Mouse (Mus musculus) CH12.LX (cell line): ENCODE measurements at regions not wholly inside any gene's neighbourhood (a gene's known extent, or its start where the extent isn't known, plus 50 kb on each side); places are given as distances from the start of the nearest gene placed in this dataset.

ENCODE experiments used
- DNase-seq: peaks from one replicate; pipeline ENCODE4 v3.0.0-alpha.2; 2013; ENCODE audit errors: extremely low read depth
- H3K27ac ChIP-seq: 2 replicates; pipeline ENCODE4 v1.5.1; 2012; ENCODE audit warnings: low read depth, mild to moderate bottlenecking, control low read depth, moderate library complexity; ENCODE audit not compliant: insufficient read depth
- H3K27me3 ChIP-seq: replicated peaks from 2 replicates; pipeline ENCODE3; 2012; ENCODE audit warnings: inconsistent platforms
- H3K36me3 ChIP-seq, 2 experiments: replicated peaks in 1 of 2; 2 replicates each; pipeline versions ENCODE3 to v1.6.1; 2012; ENCODE audit warnings: inconsistent platforms in 1 of 2, low read length in 1 of 2, mild to moderate bottlenecking in 1 of 2, mixed read lengths in 1 of 2, moderate library complexity in 1 of 2; ENCODE audit not compliant: control insufficient read depth in 1 of 2, insufficient read depth in 1 of 2
- H3K4me1 ChIP-seq, 2 experiments: 2 replicates each; pipeline ENCODE4 v1.6.1; 2012; ENCODE audit warnings: inconsistent platforms in 1 of 2, moderate library complexity in 1 of 2; ENCODE audit not compliant: insufficient read depth in 2 of 2, control insufficient read depth in 1 of 2
- H3K4me2 ChIP-seq: 2 replicates; pipeline ENCODE4 v1.6.1; 2012; ENCODE audit warnings: low read depth, mild to moderate bottlenecking, control low read depth; ENCODE audit not compliant: poor library complexity, insufficient read depth, severe bottlenecking
- H3K4me3 ChIP-seq, 3 experiments: fragments of 150-350 bp in 1 of 3; sonication (generic) in 1 of 3; replicated peaks in 1 of 3; 2 replicates each; pipeline versions ENCODE3 to v1.5.1; 2011 to 2012; ENCODE audit warnings: low read depth in 2 of 3, low read length in 2 of 3, mild to moderate bottlenecking in 2 of 3, moderate library complexity in 2 of 3, control low read depth in 1 of 3, improper control_type of control experiment in 1 of 3, inconsistent platforms in 1 of 3, mixed read lengths in 1 of 3; ENCODE audit not compliant: poor library complexity in 1 of 3
- H3K79me2 ChIP-seq: replicated peaks from 2 replicates; pipeline ENCODE4 v1.6.1; 2012; ENCODE audit warnings: mild to moderate bottlenecking, moderate library complexity; ENCODE audit not compliant: control insufficient read depth, poor library complexity, insufficient read depth, severe bottlenecking; ENCODE audit errors: extremely low read depth
- H3K9ac ChIP-seq: 2 replicates; pipeline ENCODE4 v1.6.1; 2012; ENCODE audit warnings: low read depth, mild to moderate bottlenecking, control low read depth, moderate library complexity; ENCODE audit not compliant: insufficient read depth
- H3K9me3 ChIP-seq: replicated peaks from 2 replicates; pipeline ENCODE3; 2012; ENCODE audit warnings: low read length, inconsistent platforms, mixed read lengths
- BHLHE40 ChIP-seq: IDR thresholded peaks from 2 replicates; pipeline ENCODE4 v1.6.1; 2011; ENCODE audit warnings: mild to moderate bottlenecking, low read depth, low read length, improper control_type of control experiment
- CTCF ChIP-seq, 2 experiments: IDR thresholded peaks in 1 of 2; conservative IDR thresholded peaks in 1 of 2; 2 replicates each; pipeline ENCODE4 v1.5.1; 2011 to 2012; ENCODE audit warnings: low read depth in 2 of 2, low read length in 2 of 2, improper control_type of control experiment in 1 of 2, inconsistent platforms in 1 of 2, mild to moderate bottlenecking in 1 of 2, moderate library complexity in 1 of 2
- E2F4 ChIP-seq: IDR thresholded peaks from 2 replicates; pipeline ENCODE4 v1.6.1; 2011; ENCODE audit warnings: low read depth, low read length, improper control_type of control experiment; ENCODE audit not compliant: insufficient replicate concordance
- EP300 ChIP-seq: IDR thresholded peaks from 2 replicates; pipeline ENCODE4 v1.6.1; 2011; ENCODE audit warnings: low read length, improper control_type of control experiment
- GABPA ChIP-seq: IDR thresholded peaks from 2 replicates; pipeline ENCODE4 v1.6.1; 2012; ENCODE audit warnings: low read depth, low read length, improper control_type of control experiment, inconsistent platforms; ENCODE audit not compliant: insufficient replicate concordance
- JUN ChIP-seq: IDR thresholded peaks from 2 replicates; pipeline ENCODE4 v1.6.1; 2011; ENCODE audit warnings: low read depth, mild to moderate bottlenecking, low read length, improper control_type of control experiment, moderate library complexity; ENCODE audit not compliant: insufficient read depth
- MAFK ChIP-seq: IDR thresholded peaks from 2 replicates; pipeline ENCODE4 v1.6.1; 2011; ENCODE audit warnings: low read length, improper control_type of control experiment; ENCODE audit not compliant: insufficient replicate concordance
- MAZ ChIP-seq: IDR thresholded peaks from 2 replicates; pipeline ENCODE4 v1.6.1; 2012; ENCODE audit warnings: low read depth, mild to moderate bottlenecking, inconsistent platforms, low read length, improper control_type of control experiment, moderate library complexity
- MXI1 ChIP-seq: IDR thresholded peaks from 2 replicates; pipeline ENCODE4 v1.6.1; 2011; ENCODE audit warnings: mild to moderate bottlenecking, low read depth, low read length, improper control_type of control experiment
- NELFE ChIP-seq: IDR thresholded peaks from 2 replicates; pipeline ENCODE4 v1.6.1; 2011; ENCODE audit warnings: low read depth, low read length, improper control_type of control experiment
- POLR2A ChIP-seq: IDR thresholded peaks from 2 replicates; pipeline ENCODE4 v1.6.1; 2011; ENCODE audit warnings: low read depth, mild to moderate bottlenecking, improper control_type of control experiment, low read length
- RAD21 ChIP-seq: IDR thresholded peaks from 2 replicates; pipeline ENCODE4 v1.6.1; 2011; ENCODE audit warnings: low read depth, mild to moderate bottlenecking, low read length, improper control_type of control experiment, moderate library complexity
- SIN3A ChIP-seq: IDR thresholded peaks from 2 replicates; pipeline ENCODE4 v1.6.1; 2012; ENCODE audit warnings: low read length, improper control_type of control experiment, inconsistent platforms
- SMC3 ChIP-seq: IDR thresholded peaks from 2 replicates; pipeline ENCODE4 v1.6.1; 2011; ENCODE audit warnings: low read depth, low read length, improper control_type of control experiment
- USF1 ChIP-seq: IDR thresholded peaks from 2 replicates; pipeline ENCODE4 v1.6.1; 2014; ENCODE audit warnings: low read depth, mild to moderate bottlenecking, inconsistent platforms, low read length, improper control_type of control experiment
- USF2 ChIP-seq: conservative IDR thresholded peaks from 2 replicates; pipeline ENCODE4 v1.6.1; 2011; ENCODE audit warnings: low read depth, low read length, improper control_type of control experiment
- ZC3H11A ChIP-seq: IDR thresholded peaks from 2 replicates; pipeline ENCODE4 v1.6.1; 2012; ENCODE audit warnings: low read depth, mild to moderate bottlenecking, inconsistent platforms, low read length, improper control_type of control experiment
- ZKSCAN1 ChIP-seq: IDR thresholded peaks from 2 replicates; pipeline ENCODE4 v1.6.1; 2012; ENCODE audit warnings: low read depth, inconsistent platforms, low read length, improper control_type of control experiment, borderline replicate concordance
- dilution Hi-C: fragments of 300-500 bp; cut with MboI; formaldehyde crosslinking; loops from 2 replicates; pipeline ENCODE4 v1.14.3; 2020; ENCODE audit warnings: low sequenced_read_pairs; ENCODE audit not compliant: extremely low pct_unique_long_range_greater_than_20kb, extremely low pct_ligation_motif_present
- in situ Hi-C: fragments of 300-500 bp; cut with MboI; formaldehyde crosslinking; loops from 3 replicates; pipeline ENCODE4 v1.14.3; 2019; ENCODE audit warnings: low sequenced_read_pairs, low pct_ligation_motif_present, low pct_unique_long_range_greater_than_20kb, mixed read lengths

DNA sequence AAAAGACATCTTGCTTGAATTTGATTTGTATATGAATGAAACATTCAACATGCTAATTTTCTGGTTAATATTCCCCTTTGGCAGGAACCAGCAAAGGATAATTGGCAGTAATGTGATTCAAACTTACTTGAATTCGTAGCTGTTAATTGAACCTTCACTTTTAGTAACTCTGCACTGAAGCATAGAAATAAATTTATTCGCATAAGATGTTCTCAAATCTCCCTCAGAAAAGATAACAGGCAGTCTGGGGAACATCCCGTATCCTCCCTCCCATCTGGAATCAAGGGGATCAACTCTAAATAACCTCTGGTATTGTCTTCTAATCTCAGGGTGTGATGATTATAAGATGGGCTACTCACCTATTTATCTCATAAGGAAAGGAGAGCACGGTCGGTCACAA, 138.1 kb upstream of the Aga start:
- TF ChIP-seq GABPA = no peak
- TF ChIP-seq EP300 = no peak
- TF ChIP-seq JUN = no peak
- no peak for TF ChIP-seq BHLHE40
- no peak for TF ChIP-seq MAFK
- no peak for TF ChIP-seq E2F4
- no peak for TF ChIP-seq POLR2A
- no peak for TF ChIP-seq USF2
- no peak for TF ChIP-seq ZC3H11A
- no peak for TF ChIP-seq USF1
- no peak for TF ChIP-seq MXI1
- TF ChIP-seq ZKSCAN1 = no peak
- TF ChIP-seq NELFE = no peak
- TF ChIP-seq SIN3A = no peak
- TF ChIP-seq CTCF (conservative IDR thresholded peaks at IDR 0.05 in 1 of 2, IDR thresholded peaks at IDR 0.05 in 1 of 2; ENCODE audit: low read depth in 2 of 2, low read length in 2 of 2) = no peak
- no peak for TF ChIP-seq MAZ
- no peak for TF ChIP-seq SMC3
- TF ChIP-seq, all 38 proteins: peak for 0
- no peaks in the 10 kb centered on the region for H3K36me3 ChIP-seq

DNA sequence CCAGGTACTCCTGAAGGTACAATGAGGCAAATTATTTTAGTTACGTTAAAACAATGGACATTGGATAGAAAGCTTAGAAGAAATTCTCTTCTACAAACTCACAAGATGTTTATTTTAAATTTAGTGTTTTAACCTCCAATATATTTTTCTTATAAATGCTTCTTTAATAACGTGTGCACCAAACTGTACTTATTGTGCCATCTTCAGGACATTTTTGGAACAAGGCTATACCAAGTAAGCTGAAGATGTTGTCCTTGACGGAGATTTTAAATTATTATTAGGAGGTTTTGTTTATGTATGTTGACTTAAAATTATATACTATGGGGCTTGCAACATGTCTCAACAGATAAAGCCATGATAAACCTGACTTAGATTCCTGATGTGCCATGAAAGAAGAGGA, 99.4 kb upstream of the Aga start:
- H3K4me3 ChIP-seq = no peak overlapping the region
- H3K9ac ChIP-seq = no peak overlapping the region
- no peak overlapping the region for H3K4me2 ChIP-seq
- H3K4me1 ChIP-seq = no peaks in the 10 kb centered on the region
- no peak overlapping the region for H3K27ac ChIP-seq
- TF ChIP-seq RAD21 (peak; percentile 28), SMC3 (no peak)
- no peaks in the 10 kb centered on the region for H3K27me3 ChIP-seq
- in situ Hi-C loops = no loop called here
- dilution Hi-C loops = no loop called here
- no peaks in the 10 kb centered on the region for H3K9me3 ChIP-seq
- H3K36me3 ChIP-seq = no peaks in the 10 kb centered on the region
- H3K79me2 ChIP-seq = no peaks in the 10 kb centered on the region
- DNase-seq = no peak

More for the DNA sequence above, 138.1 kb upstream of the Aga start:
- dilution Hi-C loops (no loop called here), in situ Hi-C loops (no loop called here)
- Histone ChIP-seq H3K9ac (no peak overlapping the region), H3K4me2 (no peak overlapping the region), H3K79me2 (no peaks in the 10 kb centered on the region), H3K27ac (no peak overlapping the region), H3K4me1 (no peaks in the 10 kb centered on the region), H3K27me3 (no peaks in the 10 kb centered on the region), H3K9me3 (no peaks in the 10 kb centered on the region), H3K4me3 (no peak overlapping the region)
- DNase-seq = no peak
